Mouse (Mus musculus) CD4-positive, CD25-positive, alpha-beta regulatory T cell, adult 4 months (primary cell): Measurements from ENCODE around the gene Gm20388. TPM values are rescaled to one million over a fixed set of nuclear protein-coding genes. Genes with fewer than 3 reads are reported as not detected.
A peak's percentile ranks its signal among the peaks of the same experiment; 100 is the strongest.

Experiments used
- ATAC-seq: one replicate; pipeline ENCODE4 v1.8.0; 2017
- polyA plus RNA-seq, 2 experiments: library from polyadenylated mRNA; unstranded; fragments of 100-300 nt; shearing (Covaris generic); gene quantifications; one replicate each; pipeline ENCODE4 v1.2.1; 2017

Gene Gm20388
- polyA plus RNA-seq, 2 experiments from 2014 or later = 10.7 to 12.8 TPM

DNA sequence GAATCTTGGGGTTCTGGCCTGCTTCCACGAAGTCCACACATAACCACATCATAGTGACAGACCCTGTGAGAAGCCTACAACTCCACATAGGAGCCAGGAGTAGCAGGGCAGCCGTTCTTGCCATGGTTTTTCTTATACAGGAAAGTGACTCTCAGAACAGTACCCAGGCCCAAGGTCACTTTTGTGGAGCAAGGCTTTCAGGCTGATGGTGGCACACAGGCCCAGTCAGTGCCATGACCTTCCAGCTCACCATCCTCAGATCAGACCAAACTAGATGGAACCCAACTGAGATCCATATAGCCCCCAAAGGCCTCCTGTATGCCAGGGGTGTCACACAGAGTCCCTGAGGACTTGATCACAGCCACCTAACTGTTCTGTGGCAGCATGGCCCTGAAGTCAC lies 541.5 kb downstream of the Gm20388 start:
- no peak for ATAC-seq

DNA sequence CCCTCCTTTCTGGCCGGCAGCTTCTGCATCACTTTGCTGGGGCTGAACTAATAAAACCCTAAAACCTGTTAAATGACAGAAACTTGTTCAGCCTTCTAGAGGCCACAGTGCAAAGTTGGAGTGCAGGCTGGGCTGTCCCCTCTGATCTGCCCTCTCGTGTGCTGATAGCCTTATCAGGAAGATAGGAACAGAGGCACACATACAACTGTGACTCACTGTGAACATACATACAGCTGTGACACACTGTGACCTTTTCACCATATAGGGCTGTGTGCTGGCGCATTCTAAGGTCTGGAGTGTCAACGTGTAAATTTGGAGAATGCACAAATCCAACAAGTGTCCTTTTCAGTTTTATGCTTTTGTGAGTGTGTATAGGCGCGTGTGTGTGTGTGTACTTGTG lies 543.8 kb downstream of the Gm20388 start:
- ATAC-seq = no peak

DNA sequence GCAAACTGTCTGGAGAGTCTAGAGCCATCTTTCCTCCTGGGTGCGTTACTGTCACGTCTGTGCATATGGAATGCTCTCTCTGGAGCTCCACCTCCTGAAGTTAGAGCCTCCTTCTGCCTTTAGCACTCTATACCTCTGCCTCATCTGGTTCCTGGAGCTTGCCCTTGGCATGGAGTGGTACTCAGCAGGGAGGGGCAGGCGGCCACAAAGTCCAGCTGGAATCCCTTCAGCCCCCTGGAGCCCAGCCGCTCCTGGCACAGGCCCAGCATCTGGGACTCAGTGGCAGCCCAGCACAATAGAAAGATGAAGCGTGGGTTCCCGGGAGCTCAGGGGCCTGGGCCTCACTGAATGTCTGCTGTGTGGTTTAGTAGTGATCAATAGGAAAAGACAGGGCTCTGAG lies 549.7 kb downstream of the Gm20388 start:
- ATAC-seq = no peak

DNA sequence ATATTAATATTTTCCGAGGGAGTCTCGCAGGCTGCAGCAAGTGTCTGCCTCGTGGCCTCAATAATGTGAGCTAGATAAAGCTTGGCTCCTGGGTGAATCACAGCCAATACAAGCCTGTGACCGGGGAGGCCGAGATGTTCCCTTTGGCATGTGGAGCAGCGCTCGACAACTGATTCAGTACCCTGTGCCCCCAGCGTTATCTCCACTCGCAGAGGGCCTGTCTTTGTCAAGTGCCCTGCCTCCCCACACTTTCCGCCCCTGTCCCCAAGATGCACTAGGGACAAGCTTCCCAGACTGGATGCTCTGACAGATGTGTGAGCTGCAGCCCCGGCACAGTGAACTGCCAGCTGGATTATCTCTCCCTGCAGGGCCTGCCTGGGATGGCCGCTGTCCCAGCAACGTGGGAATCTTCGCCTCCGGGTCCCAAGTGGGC lies 551.5 kb downstream of the Gm20388 start:
- ATAC-seq = no peak

DNA sequence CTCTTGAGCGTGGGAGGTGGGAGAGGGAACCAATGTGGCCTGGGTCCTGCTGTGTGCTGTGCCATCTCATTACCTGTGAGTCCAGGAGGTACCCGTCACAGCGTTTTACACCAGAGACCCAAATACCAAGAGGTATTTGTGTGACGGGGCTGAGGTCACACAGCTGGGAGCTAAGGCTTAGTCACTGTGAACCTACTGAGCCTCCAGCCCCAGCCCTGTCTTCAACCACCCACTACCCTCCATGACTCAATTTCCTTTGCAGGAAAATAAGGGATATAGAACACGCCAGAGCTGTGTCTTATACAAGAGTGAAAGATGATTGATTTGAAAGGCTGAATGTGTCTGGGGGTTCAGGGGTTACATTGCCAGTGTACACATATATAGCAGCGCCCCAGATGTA lies 552.0 kb downstream of the Gm20388 start:
- ATAC-seq = no peak

DNA sequence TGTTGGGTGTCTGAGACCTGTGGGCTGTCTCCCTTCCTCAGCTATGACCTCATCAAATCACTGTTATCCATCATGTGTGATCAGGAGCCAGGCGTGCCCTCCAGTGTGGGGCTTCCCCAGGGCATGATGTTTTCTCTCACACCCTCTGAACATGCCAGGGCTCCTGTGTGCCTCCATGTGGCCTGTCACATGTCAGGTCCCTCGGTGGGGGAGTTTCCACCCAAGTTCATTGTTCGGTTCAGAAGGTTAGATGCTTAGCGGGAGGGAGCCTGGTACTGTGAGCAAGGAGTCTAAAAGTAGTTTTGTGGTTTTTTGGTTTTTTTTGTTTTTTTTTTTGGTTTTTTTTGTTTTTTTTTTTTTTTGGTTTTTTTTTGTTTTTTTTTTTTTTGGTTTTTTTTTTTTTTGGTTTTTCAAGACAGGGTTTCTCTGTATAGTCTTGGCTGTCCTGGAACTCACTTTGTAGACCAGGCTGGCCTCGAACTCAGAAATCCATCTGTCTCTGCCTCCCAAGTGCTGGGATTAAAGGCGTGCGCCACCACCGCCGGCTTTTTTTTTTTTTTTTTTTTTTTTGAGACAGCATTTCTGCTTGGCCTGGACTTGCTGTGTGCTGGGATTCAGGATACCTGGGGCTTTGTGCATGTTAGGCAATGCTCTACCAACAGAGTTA lies 553.4 kb downstream of the Gm20388 start:
- peak; percentile 71 for ATAC-seq

DNA sequence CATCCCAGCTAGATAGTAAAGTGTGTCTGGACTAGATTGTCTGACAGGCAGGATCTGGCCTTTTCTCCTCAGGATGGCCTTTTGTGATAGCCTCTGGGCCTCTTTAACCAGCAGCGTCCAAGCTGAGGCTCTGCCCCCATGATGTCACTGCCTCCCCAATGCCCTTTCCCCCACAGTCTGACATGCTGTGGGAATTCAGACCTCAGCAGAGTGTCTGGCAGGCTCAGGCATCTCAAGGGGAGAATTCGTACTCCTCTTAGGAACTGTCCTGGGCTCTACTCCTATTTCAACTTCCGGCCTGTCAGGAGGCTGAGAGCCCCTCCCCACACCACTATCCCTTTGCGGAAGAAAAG lies 553.9 kb downstream of the Gm20388 start:
- ATAC-seq = no peak

DNA sequence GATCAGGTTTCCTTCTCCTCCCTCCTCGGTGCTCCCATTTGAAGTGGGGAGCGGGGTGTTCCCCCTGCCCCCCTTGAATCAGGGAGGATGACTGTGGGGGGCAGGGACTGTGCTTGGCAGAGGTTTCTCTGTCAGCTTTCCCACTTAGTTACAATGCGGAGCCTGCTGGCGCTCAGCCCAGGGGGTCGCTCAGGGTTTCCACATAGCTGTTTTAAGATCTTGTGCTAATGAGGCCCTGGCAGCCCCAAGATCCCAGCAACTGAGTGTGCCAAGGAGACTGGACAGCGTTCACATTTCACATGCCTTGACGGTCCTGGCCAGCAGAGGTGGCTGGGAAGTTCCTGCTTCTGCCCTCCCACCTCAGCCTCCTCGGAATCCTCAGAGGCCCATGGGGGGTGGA lies 555.1 kb downstream of the Gm20388 start:
- ATAC-seq = no peak

DNA sequence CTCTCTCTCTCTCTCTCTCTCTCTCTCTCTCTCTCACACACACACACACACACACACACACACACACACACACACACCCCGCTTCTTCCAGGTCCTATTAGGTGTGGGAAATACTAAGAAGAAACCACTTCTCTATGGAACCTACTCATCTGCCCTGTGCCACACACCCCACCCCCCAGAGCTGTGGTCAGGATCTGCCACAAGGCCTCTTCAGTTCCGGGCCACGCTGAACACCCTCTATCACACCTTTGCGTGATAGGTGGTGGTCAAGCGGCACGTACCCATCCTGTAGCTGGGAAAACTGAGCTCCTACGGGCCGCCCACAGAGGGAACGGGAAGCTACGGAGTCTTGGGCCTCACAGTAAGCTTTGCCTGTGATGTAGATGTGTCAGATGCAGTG lies 555.6 kb downstream of the Gm20388 start:
- ATAC-seq = no peak

DNA sequence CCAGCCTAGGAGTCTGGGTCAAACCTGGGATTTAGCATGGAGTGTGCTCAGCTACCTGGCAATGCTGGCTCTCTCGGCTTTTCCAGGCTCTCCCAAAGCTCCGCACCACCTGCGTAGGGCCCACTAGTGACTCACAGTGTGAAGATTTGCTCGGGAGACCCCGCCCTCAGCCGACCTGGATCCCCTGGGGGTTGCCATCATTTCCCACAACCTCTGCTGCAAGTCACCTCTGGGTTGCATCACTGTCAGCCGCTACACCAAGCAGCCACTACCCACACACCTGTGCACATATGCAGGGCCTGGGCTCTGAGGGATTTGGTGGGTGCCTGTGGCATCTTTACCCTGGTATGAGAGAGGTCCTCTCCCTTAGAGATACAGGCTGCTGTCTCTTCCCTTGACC lies 557.0 kb downstream of the Gm20388 start:
- ATAC-seq = no peak

DNA sequence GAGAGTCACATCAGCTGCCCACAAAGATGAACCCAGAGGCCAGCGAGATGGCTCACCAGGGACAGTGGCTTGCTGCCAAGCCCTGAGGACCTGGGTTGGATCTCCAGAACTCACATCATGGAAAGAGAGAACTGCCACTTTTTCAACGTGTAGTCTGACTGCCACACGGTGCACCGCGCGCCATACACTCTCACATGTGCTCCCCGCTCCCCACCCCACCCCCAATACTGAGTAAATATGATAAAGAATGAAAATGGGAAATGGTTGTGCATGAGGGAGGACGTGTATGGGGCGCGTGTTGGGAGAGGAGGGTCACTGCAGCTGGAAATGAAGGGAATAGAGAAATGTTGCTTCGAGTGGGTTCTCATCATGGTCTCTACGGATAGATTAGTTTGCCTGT lies 559.5 kb downstream of the Gm20388 start:
- ATAC-seq = no peak

DNA sequence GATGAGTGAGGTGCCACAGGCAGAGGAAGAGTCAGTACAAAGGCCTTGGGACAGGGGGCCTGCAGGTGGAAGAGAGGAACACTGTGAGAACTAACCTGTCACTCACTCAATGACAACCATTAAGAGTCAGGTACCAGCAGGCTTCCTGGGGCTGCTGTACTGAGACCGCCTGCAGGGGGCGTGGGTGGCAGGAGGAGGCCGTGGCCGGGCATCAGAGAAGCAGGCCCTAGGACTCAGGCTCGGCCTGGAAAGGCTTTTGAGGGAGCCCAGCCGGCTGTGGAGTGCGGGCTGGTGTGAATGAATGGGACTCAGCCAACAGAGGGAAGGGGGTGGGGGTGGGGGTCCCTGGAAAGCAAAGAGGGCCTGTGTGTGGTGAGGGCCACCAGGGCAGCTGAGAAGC lies 560.5 kb downstream of the Gm20388 start:
- no peak for ATAC-seq

DNA sequence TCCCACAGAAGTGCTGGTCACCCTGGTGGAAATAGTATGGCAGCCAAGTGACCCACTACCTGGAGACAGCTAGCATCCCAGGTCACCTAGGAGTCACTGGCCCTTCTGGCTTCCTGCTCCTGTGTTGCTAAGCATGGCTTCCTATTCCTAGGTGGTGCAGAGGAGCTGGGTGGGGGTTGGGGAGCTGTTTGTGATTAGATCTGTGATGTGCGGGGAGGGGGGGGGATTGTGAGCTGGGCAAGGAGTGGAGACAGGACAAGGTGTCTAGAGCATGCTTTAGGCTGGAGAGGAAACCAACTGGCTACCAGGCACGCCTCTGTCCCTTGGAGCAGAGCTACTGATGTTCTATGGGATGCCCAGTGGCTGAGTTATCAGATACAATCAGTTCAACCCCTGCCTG lies 561.1 kb downstream of the Gm20388 start:
- ATAC-seq = no peak

DNA sequence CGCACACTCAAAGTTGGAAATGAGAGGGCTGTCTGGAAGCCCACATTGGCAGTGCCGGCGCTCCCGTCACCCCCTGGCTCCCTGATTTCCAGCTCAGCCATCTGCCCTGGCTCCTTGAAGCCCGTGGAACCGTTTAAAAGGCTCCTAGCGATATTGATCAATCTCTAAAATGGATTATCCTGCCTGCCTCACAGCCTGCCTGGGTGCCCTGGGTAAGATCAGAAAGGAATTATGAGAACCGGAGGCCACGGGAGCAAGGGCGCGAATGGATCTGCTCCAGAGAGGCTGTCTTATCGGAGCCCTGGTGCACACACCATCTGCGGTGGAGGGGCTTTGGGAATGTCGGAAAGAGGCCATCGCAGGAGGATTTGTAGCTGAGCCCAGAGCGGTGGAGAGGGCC lies 561.6 kb downstream of the Gm20388 start:
- ATAC-seq = no peak

DNA sequence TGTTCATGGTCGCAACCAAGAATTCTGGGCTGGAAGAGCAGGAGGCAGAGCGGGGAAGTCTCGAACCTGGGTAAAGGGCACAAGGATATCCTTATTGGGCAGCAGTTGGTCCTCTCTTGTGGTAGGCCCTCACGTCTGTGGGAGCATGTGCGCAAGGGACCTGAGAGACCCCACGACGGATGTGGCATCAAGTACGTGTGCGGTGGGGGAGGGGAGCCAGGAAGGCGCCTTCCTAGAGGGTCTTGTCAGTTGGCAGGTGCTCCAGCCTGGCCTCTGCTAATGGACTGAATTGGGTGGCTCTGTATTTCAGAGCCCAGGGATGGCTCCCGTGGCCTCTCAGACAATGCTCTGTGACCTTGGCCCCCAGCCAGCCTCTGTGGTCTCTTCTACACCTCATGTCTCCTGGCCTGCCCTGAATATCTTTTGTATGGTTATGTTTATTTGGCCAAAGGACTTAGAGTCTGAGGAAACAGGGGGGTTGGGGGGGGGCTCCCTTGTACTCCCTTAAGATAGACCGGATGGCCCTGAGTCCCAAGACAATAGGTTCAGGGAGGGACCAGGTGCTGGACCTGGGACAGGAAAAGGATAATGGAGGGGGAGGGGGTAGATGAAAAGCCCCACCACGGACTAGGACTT lies 563.2 kb downstream of the Gm20388 start:
- ATAC-seq = no peak

DNA sequence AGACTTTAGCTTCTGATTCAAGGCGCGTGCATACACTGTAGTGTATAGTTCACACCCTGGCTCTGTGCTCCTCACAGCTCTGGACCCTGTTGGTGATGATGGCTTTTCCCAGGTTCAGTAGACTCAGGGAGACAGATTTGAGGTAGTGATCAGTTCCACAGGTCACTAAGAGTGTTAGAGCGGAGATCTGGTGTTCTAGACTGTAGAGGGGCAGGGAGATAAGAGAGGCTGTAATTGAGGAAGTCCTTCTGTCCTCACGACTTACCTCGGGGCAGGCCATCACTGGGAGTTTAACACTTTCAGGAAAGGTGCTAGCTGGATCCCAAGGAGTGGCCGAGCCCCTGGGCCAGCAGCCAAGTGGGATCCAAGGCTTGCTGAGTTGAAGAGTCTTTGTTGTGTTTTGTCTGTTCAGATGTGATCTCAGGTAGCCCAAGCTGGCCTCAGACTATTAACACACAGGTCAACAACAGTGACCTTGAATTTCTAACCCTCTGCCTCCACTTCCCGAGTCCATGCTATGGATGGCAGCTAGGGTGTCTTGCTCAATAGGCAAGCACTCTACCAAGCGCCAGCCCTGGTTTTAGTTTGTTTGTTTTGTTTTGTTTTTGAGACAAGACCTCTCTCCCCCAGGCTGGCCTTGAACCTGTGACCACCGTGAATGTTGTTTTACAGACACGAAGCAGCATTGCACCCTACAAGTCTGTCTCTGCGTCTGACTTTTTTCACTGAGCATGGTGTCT lies 564.0 kb downstream of the Gm20388 start:
- ATAC-seq = no peak

DNA sequence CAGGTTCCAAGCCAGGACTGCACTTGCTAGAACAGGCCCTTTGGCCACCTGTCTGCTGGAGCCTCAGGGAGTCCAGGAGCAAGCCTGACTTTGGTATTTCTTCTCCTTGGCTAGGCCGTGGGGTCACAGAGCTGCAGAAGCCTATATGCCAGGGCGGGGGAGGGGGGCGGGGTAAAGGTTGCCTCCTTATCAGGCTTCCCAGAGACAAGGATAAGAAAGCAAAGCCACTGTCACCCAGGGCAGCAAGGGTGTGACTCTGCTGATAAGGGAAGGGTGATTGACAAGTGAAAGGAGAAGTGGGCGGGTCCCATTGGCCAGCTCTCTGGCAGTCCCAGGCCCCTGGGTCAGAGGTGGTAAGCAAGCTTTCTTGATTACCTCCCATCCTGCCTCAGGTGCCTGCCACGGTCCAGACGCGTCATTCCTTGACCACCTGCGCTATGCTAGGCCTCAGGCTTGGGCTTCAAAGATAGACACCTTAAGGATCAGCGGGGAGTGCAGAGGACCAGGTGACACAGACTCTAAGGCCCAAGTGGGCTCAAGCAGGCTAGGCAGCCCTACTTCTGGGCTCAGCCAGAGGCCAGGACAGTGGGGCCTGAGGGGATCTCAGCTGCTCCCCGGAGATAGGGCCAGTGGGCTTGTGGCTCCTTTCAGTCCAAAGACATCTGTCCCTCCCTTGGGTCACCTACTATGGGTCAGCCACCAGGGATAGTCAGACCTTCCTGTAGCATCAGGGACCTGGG lies 565.0 kb downstream of the Gm20388 start:
- ATAC-seq = no peak

DNA sequence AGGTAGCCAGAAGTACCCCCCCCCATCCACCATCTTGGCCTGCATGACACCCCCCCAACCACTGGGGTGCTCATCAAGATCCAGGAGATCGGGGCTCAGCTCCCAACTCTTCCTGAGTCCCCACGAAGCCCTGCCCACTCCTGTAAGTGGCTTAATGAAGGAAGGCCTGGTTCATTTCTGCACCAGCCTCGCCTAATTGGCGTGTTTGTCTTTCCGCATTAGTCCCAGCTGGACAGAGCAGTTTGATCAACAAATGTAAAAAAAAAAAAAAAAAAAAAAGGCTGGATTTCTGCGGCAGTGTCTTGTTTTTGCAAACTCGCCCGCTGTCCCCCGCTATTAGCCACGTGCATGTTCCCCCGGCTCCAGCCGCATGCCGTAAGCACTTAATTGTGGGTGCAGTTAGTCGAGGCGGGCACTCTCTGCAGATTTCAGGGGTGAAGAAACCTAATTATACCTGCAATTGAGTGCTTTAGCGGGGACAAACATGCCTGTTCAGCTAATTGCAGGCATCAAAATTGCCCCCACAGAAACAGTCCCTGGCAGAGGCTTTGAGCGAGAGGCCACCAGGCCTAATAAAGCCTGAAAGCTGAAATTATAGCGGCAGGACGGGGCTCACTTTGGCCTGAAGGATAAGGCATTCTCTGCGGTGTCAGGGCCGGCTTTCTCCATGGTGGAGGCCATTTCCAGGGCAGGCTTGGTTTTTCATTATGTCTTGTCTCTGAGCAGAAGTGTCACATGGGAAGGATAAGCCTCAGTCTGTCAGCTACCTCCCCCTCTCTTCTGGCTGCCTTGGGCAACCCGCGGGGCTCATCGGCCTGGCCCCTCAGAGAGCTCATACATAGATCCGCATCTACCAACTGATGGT lies 566.3 kb downstream of the Gm20388 start:
- ATAC-seq = no peak

DNA sequence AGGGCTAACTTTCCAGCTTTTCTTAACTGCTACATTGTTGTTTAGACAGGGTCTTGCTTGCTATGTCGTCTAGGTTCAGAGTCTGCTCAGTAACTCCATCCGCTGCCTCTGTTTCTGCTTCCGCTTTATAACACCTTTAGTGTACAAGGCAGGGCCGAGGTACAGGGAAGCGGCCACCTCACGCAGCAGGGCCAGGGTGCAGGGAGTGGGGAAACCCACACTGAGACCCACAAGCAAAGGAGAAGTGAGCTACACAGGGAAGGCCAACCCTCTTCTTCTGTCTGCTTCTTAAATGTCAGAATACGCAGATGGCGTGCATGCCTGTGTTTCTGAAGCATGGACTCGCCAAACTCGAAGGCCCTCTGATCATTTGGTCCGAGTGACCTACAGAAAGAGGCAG lies 568.1 kb downstream of the Gm20388 start:
- ATAC-seq = no peak

DNA sequence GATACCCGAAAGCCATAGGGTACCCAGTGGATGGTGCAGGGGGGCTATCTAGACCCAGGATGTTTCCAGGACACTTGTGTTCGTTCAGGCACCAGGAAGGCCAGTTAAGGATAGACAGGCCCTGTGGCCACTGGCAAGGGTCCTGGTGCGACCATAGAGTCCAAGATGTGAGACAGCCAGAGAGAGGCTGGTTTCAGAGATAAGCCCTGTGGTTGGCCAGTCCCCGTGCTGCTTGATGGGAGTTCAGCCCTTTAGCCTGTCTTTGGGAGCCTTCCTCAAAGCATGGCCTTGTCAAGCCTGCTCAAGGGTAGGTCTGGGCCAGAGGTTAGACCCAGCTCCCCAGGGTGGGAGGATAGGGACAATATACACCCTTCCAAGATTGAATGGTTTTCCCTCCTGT lies 569.0 kb downstream of the Gm20388 start:
- ATAC-seq = no peak

DNA sequence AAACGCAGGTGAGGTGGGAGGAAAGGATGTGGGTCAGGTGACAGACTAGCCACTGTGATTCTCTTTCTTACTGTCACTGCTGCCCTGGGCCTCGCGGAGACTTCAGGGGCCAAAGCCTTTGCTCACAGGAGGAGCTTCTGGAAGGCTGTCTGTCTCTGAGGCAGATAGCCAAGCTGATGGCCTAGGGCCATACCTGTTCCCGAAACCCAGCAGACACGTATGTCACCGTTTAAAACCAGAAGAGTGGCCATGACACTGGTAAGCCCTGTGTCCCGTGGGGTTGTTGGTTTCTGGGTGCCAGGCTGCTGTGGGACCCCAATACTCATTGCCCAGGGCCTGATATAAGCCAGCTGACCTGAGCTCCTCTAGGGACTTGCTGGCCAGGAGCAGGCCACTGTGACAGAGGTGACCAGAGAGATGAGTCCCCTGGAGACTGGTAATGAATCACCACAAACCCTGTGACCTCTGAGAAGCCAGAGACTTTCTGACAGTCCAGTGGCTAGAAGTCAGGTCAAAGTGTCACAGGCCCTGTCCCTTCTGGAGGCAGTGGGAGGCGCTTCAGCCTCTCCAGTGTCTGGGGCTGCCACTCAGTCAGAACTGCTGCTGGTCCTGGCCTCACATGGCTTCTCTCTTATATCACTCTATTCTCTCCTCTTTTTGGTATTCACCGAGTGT lies 571.5 kb downstream of the Gm20388 start:
- no peak for ATAC-seq

DNA sequence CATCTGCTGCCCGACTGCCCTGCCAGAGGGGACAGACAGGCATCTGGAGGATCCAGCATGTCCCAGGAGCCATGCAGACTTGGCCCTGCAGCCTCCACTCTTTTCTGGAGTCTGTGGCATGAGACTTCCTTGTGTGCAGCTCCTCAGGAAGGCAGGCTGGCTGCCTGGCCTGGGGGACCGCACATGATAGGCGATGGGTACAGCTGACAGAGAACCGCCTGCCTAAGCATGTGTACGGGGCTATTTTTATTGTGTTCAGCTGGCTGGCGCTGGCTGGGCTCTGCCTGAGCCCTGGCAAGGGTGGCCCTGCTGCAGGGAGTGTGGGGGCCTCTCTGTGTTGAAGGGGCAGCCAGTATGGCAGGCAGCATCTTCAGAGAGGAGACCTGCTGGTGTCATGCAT lies 573.8 kb downstream of the Gm20388 start:
- ATAC-seq = no peak
